Mouse (Mus musculus) cortical plate, adult 2 months (tissue): ENCODE results near the gene Xrcc2.

Experiments
- CTCF ChIP-seq: fragments of 200-500 bp; IDR thresholded peaks from 2 replicates; pipeline ENCODE4 v1.5.1; 2011; ENCODE audit warnings: mild to moderate bottlenecking, control low read depth, low read length; ENCODE audit not compliant: insufficient read depth; ENCODE audit errors: extremely low read depth
- POLR2A ChIP-seq: fragments of 200-500 bp; IDR thresholded peaks from 2 replicates; pipeline ENCODE4 v1.6.1; 2011; ENCODE audit warnings: mild to moderate bottlenecking, low read length, control low read depth; ENCODE audit not compliant: insufficient read depth; ENCODE audit errors: extremely low read depth

DNA sequence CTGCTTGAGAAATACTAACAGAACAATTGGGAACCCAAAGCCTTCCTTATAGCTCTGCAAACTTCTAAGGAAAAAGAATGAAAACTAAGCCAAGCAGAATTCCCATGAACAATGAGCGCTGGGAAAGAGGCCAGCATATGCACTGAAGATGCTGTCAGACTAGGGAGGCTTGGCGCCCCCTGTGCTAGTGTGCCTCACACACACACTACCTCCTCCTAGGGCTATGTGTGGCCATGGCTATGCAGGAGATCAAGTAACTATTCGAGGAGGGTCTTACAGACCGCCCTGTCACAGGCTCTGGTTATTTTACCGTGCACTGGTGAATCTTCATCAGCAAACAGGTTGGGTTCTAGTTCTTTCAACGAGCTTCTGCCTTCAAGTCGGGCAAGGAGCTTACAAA lies 7.7 kb downstream of the Xrcc2 start:
- no peak for TF ChIP-seq POLR2A
- no peak for TF ChIP-seq CTCF
